Mouse (Mus musculus): ENCODE measurements around the gene E4f1. TPM values are rescaled to one million over a fixed set of nuclear protein-coding genes. Genes with fewer than 3 reads are reported as not detected.
"Not testable (repeated sequence)": the region's sequence is repeated elsewhere in the genome, so short reads cannot be mapped to it uniquely, and the experiment has no call there.

E4f1 gene
- polyA plus RNA-seq, 1 experiment from 2014 or later, result 5.0 TPM

- no peak overlapping the region for H3K4me3 ChIP-seq (ENCODE audit: low read depth, low read length)
- no peak for TF ChIP-seq CTCF (IDR thresholded peaks at IDR 0.05; ENCODE audit: low read depth)
- no peak overlapping the region for H3K27ac ChIP-seq (ENCODE audit: low read depth, low read length)
- no peaks in the 10 kb centered on the region for H3K9me3 ChIP-seq (ENCODE audit: control insufficient read depth)
- no peaks in the 10 kb centered on the region for H3K36me3 ChIP-seq (ENCODE audit: control insufficient read depth, insufficient read depth)
- H3K27me3 ChIP-seq (replicated peaks; ENCODE audit: control insufficient read depth, insufficient read depth, low read length), result no peaks in the 10 kb centered on the region
- ATAC-seq, result no peak
- H3K4me1 ChIP-seq (replicated peaks; ENCODE audit: control insufficient read depth, insufficient read depth, low read length), result no peaks in the 10 kb centered on the region
- H3K4me2 ChIP-seq (replicated peaks; ENCODE audit: low read depth), result no peak overlapping the region
- H3K9ac ChIP-seq (ENCODE audit: low read depth, low read length), result no peak overlapping the region
- WGBS, result 94% methylated on average over 5 of the region's 5 CpGs
Measured at GRCm38 (mm10) chr17:24468636-24469246, 1.4 kb downstream of the E4f1 start.

DNA sequence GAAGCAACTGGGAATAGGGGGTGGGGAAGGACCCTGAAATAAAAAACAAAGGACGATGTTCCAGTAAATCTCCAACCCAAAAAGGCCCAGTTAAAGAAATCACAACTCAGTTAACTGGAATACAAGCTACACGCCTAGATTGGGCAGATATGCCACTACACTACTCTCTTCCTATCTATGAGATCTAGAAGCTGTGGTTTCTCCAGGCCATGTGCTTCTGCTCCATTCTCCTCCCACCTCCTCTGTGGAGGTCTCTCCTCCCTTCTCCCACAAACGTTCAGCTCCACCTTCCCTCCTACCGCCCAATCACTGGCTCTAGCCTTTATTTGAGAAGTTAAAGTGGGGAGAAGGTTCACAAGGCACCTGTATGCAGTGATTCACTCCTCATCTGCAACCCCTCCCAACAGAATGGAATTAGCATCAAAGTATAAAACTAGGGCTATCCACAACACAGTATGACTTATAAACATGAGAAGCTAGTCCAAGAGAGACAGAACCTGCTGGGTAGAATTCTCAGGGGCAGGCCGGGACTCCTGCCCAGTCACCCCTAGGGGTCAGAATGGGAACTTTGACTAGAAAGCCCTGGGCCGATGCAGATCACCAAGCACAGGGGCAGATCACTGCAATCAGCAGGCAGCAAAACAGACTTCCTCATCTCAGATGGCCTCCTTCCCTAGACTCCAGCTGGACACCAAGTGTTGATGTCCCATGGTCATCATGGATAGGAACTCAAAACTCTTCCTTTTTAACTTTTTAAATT, 6.6 kb downstream of the E4f1 start:
- 58% methylated on average over 6 of the region's 6 CpGs for WGBS
- no peak overlapping the region for H3K9ac ChIP-seq (ENCODE audit: low read depth, low read length)
- H3K4me2 ChIP-seq (replicated peaks; ENCODE audit: low read depth), result no peak overlapping the region
- no peaks in the 10 kb centered on the region for H3K4me1 ChIP-seq (replicated peaks; ENCODE audit: control insufficient read depth, insufficient read depth, low read length)
- H3K9me3 ChIP-seq (ENCODE audit: control insufficient read depth), result no peaks in the 10 kb centered on the region
- no peak for ATAC-seq
- no peak overlapping the region for H3K27ac ChIP-seq (ENCODE audit: low read depth, low read length)
- H3K27me3 ChIP-seq (replicated peaks; ENCODE audit: control insufficient read depth, insufficient read depth, low read length), result no peaks in the 10 kb centered on the region
- TF ChIP-seq CTCF (IDR thresholded peaks at IDR 0.05; ENCODE audit: low read depth), result 0 out of 2 replicates have a peak, but pooled peaks have one; percentile 8
- no peak overlapping the region for H3K4me3 ChIP-seq (ENCODE audit: low read depth, low read length)
- H3K36me3 ChIP-seq (ENCODE audit: control insufficient read depth, insufficient read depth), result no peaks in the 10 kb centered on the region

DNA sequence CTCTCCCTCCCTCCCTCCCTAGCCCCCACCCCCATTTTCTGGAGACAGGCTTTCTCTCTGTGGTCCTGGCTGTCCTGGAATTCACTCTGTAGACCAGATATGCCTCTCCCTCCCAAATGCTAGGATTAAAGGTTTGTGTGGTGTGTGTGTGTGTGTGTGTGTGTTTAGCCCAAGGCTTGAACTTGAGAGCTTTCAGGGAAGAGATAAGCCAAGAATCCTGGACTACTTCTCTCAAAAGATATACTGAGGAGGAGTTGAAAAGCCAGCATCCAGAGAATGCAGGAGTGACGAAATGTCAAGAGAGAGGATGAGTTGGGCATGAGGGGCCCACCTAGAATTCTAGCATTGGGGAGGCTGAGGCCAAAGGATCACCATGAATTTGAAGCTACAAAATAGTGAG, 7.2 kb downstream of the E4f1 start:
- Histone ChIP-seq H3K4me1 (replicated peaks; ENCODE audit: control insufficient read depth, insufficient read depth, low read length) (no peaks in the 10 kb centered on the region), H3K27me3 (replicated peaks; ENCODE audit: control insufficient read depth, insufficient read depth, low read length) (no peaks in the 10 kb centered on the region), H3K4me3 (ENCODE audit: low read depth, low read length) (no peak overlapping the region), H3K36me3 (ENCODE audit: control insufficient read depth, insufficient read depth) (no peaks in the 10 kb centered on the region), H3K9me3 (ENCODE audit: control insufficient read depth) (no peaks in the 10 kb centered on the region), H3K27ac (ENCODE audit: low read depth, low read length) (no peak overlapping the region), H3K4me2 (replicated peaks; ENCODE audit: low read depth) (no peak overlapping the region), H3K9ac (ENCODE audit: low read depth, low read length) (no peak overlapping the region)
- 96% methylated on average over 1 of the region's 1 CpGs for WGBS
- ATAC-seq, result no peak
- no peak for TF ChIP-seq CTCF (IDR thresholded peaks at IDR 0.05; ENCODE audit: low read depth)

GRCm38 (mm10) chr17:24461580-24461979, 8.5 kb downstream of the E4f1 start:
- H3K9me3 ChIP-seq (ENCODE audit: control insufficient read depth), result no peaks in the 10 kb centered on the region
- H3K9ac ChIP-seq (ENCODE audit: low read depth, low read length), result no peak overlapping the region
- ATAC-seq, result peak; percentile 46; the same call in 1 of the 2 replicates
- no peak overlapping the region for H3K4me2 ChIP-seq (replicated peaks; ENCODE audit: low read depth)
- WGBS, result 71% methylated on average over 2 of the region's 2 CpGs
- H3K4me3 ChIP-seq (ENCODE audit: low read depth, low read length), result no peak overlapping the region
- H3K4me1 ChIP-seq (replicated peaks; ENCODE audit: control insufficient read depth, insufficient read depth, low read length), result no peaks in the 10 kb centered on the region
- no peaks in the 10 kb centered on the region for H3K36me3 ChIP-seq (ENCODE audit: control insufficient read depth, insufficient read depth)
- no peak overlapping the region for H3K27ac ChIP-seq (ENCODE audit: low read depth, low read length)
- H3K27me3 ChIP-seq (replicated peaks; ENCODE audit: control insufficient read depth, insufficient read depth, low read length), result no peaks in the 10 kb centered on the region
- peak; percentile 73 for TF ChIP-seq CTCF (IDR thresholded peaks at IDR 0.05; ENCODE audit: low read depth)

- Histone ChIP-seq H3K4me2 (replicated peaks; ENCODE audit: low read depth) (peak overlapping the region; percentile 49), H3K27ac (ENCODE audit: low read depth, low read length) (peak overlapping the region; percentile 41; the same call in 1 of the 2 replicates), H3K4me3 (ENCODE audit: low read depth, low read length) (peak overlapping the region; percentile 77; the same call in 1 of the 2 replicates)
- ATAC-seq; H3K4me1 ChIP-seq (replicated peaks; ENCODE audit: control insufficient read depth, insufficient read depth, low read length); H3K36me3 ChIP-seq (ENCODE audit: control insufficient read depth, insufficient read depth); H3K9ac ChIP-seq (ENCODE audit: low read depth, low read length); H3K9me3 ChIP-seq (ENCODE audit: control insufficient read depth); H3K27me3 ChIP-seq (replicated peaks; ENCODE audit: control insufficient read depth, insufficient read depth, low read length): not testable (repeated sequence)
- TF ChIP-seq CTCF (IDR thresholded peaks at IDR 0.05; ENCODE audit: low read depth), result peak; percentile 29
- 49% methylated on average over 10 of the region's 10 CpGs for WGBS
Measured at GRCm38 (mm10) chr17:24455523-24456206, 14.4 kb downstream of the E4f1 start.
